Mouse (Mus musculus) testis, adult 2 months (tissue): ENCODE data around the gene Adgrl2. TPM values are rescaled to one million over a fixed set of nuclear protein-coding genes. Genes with fewer than 3 reads are reported as not detected.
A peak's percentile ranks its signal among the peaks of the same experiment; 100 is the strongest.

Source experiments
- H3K27ac ChIP-seq: fragments of 200-500 bp; 2 replicates; pipeline ENCODE4 v1.5.1; 2012; ENCODE audit warnings: low read depth, low read length; ENCODE audit not compliant: control insufficient read depth, insufficient read depth
- H3K27me3 ChIP-seq: fragments of 200-500 bp; 2 replicates; pipeline ENCODE4 v1.6.1; 2012; ENCODE audit warnings: mild to moderate bottlenecking, low read length, moderate library complexity; ENCODE audit not compliant: control insufficient read depth, insufficient read depth
- H3K36me3 ChIP-seq: fragments of 200-500 bp; 2 replicates; pipeline ENCODE4 v1.6.1; 2012; ENCODE audit warnings: mild to moderate bottlenecking, low read length; ENCODE audit not compliant: control insufficient read depth, insufficient read depth
- H3K4me1 ChIP-seq: fragments of 200-500 bp; 2 replicates; pipeline ENCODE4 v1.6.1; 2012; ENCODE audit warnings: low read length; ENCODE audit not compliant: control insufficient read depth, insufficient read depth
- H3K4me3 ChIP-seq: fragments of 200-500 bp; 2 replicates; pipeline ENCODE4 v1.5.1; 2012; ENCODE audit warnings: low read depth, mild to moderate bottlenecking, low read length, moderate library complexity, mixed read lengths; ENCODE audit not compliant: control insufficient read depth
- CTCF ChIP-seq: fragments of 200-500 bp; IDR thresholded peaks from 2 replicates; pipeline ENCODE4 v1.5.1; 2012; ENCODE audit warnings: low read depth, mild to moderate bottlenecking, inconsistent platforms, low read length, moderate library complexity; ENCODE audit not compliant: control insufficient read depth, insufficient read depth, insufficient replicate concordance
- POLR2A ChIP-seq: fragments of 200-500 bp; IDR thresholded peaks from 2 replicates; pipeline ENCODE4 v1.6.1; 2012; ENCODE audit warnings: low read depth, mild to moderate bottlenecking, inconsistent platforms, low read length, moderate library complexity; ENCODE audit not compliant: control insufficient read depth
- polyA plus RNA-seq: library from polyadenylated mRNA; depleted of rRNA; stranded (reverse); fragments of >200 nt; gene quantifications from 2 replicates; pipeline ENCODE4 v1.2.3, GENCODE M21; 2012

Adgrl2 gene
- polyA plus RNA-seq, 1 experiment: 12.9 TPM

DNA sequence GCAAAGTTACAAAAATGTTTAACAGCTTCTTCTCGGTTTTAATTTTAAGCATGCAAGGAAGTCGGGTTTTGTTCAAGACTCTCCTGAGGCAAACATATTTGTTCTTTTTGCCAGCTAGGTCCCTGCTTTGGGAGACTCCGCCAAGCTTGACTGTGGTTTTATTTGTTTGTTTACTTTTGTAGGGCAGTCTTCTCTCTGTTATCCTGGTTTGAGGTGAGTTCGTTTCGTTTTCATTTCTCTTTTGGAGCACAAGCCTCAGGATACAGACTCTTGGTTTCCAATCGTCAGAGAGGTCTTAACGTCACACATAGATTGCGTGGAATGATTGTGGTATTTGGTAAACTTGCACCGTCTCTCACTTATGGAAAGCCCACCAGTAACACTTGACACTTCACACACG is 8.3 kb upstream of the Adgrl2 start:
- H3K36me3 ChIP-seq: no peaks in the 10 kb centered on the region
- H3K4me3 ChIP-seq: no peak overlapping the region
- H3K27ac ChIP-seq: no peak overlapping the region
- TF ChIP-seq POLR2A: no peak
- TF ChIP-seq CTCF: no peak
- H3K4me1 ChIP-seq: no peaks in the 10 kb centered on the region
- H3K27me3 ChIP-seq: no peaks in the 10 kb centered on the region

- Histone ChIP-seq H3K36me3 (no peaks in the 10 kb centered on the region), H3K4me3 (no peak overlapping the region), H3K27me3 (no peaks in the 10 kb centered on the region), H3K27ac (no peak overlapping the region), H3K4me1 (peaks cover 33% of the 10 kb centered on the region)
- TF ChIP-seq CTCF: no peak
- TF ChIP-seq POLR2A: no peak
These were observed 701 bp upstream of the Adgrl2 start for GRCm38 (mm10) chr3:148991056-148991455.

DNA sequence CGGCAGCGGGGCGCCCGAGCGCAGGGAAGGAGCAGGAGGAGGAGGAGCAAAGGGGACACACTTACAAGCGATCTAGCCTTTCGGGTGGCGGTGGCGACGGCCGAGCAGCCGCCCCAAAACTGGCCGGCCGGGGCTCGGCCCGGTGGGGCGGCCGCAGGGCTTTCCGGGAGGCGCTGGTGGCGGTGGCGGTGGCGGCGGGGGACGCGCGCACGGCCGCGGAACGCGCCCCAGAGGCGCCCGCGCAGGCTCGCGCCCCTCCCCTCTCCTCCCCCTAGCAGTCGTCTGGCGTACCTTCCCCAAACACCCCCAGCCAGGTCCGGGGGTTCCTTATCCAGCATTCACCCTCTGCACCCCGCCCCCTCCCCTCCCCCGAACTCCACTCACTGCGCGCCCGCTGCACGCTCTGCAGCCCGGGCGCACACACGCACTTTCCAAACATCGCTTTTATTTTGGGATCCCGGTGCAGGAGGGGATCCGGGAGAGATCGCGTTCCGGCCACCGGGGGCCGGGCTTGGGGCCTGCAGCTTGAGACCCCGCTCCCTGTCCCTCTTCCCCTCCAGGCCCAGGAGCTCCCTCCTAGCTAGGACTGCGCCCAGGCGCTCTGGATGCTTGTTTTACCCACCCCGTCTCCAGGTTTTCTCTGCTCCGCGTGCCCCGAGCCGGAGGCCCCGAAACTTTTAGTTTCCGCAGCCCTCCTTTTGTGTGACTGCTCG is 381 bp downstream of the Adgrl2 start:
- peaks cover 33% of the 10 kb centered on the region for H3K4me1 ChIP-seq
- no peaks in the 10 kb centered on the region for H3K36me3 ChIP-seq
- peak overlapping the region; percentile 53; the same call in 1 of the 2 replicates for H3K27ac ChIP-seq
- H3K27me3 ChIP-seq: no peaks in the 10 kb centered on the region
- TF ChIP-seq CTCF (no peak), POLR2A (no peak)
- H3K4me3 ChIP-seq: peak overlapping the region; percentile 84

DNA sequence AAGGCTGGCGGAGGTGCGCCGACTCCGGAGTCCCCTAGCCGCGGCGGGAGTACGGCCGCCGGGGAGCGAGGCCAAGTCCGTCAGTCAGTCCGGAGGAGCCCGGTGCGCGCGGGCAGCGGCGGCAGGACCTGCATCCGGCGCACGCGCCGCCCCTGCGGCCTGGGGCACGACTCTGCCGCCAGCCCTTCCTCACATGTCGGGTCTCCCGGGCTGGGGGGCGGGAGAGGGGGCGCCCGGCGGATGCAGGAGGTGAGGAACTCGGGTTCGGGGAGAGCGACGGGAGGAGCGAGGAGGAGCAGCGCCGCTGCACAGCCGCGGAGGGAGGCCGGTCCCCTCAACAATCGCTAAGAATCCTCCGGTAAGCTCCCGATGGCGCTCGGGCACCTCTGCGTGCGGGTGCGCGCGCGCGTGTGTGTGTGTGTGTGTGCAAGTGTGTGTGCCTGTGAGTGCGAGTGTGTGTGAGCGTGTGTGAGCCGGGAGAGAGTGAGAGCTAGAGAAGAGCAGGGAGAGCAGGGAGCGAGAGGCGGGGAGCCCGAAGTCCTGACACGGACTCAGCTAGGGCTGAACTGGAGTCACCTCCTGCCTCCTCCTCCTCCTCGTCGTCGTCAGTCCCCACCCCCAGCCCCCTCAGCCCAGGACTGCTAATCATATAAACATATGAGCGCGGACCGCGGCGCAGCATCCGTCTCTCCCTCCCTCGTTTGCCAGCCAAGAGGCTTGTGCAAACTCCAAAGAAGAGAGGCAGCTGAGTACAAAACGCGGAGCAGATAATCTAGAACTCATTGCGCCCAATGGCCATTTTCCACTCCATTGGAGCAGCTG is 1.1 kb downstream of the Adgrl2 start:
- Histone ChIP-seq H3K36me3 (no peaks in the 10 kb centered on the region), H3K27me3 (no peaks in the 10 kb centered on the region), H3K4me1 (peaks cover 33% of the 10 kb centered on the region), H3K27ac (peak overlapping the region; percentile 23), H3K4me3 (peak overlapping the region; percentile 84)
- TF ChIP-seq POLR2A: no peak

GRCm38 (mm10) chr3:148988293-148988995 is 1.9 kb downstream of the Adgrl2 start:
- no peak for TF ChIP-seq POLR2A
- no peak for TF ChIP-seq CTCF
- Histone ChIP-seq H3K4me3 (peak overlapping the region; percentile 84), H3K27ac (no peak overlapping the region), H3K27me3 (no peaks in the 10 kb centered on the region), H3K4me1 (peaks cover 33% of the 10 kb centered on the region), H3K36me3 (no peaks in the 10 kb centered on the region)

DNA sequence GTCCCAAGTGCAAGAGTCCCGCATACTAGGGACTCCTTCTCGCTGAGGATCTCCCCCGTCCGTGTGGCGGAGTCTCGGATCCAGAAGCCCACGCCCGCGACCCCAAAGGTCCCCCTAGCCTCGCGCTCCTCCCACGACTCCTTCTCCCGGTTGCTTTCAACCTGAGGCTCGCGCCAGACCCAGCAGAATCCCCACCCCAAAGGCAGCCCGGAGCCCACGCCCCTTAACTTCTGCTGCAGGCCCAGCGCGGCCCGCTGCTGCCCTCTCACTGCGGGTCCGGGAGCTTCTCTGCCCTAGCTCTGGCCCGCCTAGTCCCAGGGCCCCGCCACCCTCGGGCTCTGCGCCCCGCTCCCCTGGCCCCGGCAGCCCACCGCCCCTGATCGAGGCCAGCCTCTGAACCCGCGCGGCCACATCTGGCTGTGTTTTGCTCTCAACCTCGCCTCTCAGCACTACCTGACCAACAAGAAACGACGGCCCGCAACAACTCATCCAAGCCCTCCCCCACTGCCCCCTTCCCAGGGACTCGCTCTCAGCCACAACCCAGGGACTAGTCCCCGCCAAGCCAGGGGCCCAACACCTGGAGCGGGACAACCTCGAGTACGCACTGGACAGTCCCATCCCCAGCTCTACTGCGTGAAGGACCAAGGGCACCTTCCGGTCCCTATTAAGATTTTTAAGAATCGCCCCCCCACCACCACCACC is 2.6 kb downstream of the Adgrl2 start:
- Histone ChIP-seq H3K36me3 (no peaks in the 10 kb centered on the region), H3K4me3 (peak overlapping the region; percentile 84), H3K4me1 (peaks cover 33% of the 10 kb centered on the region), H3K27ac (no peak overlapping the region), H3K27me3 (no peaks in the 10 kb centered on the region)
- TF ChIP-seq POLR2A: no peak
- TF ChIP-seq CTCF: peak; percentile 24; the same call in 1 of the 2 replicates
